Mouse (Mus musculus): Measurements from ENCODE around the gene Trpc4ap. TPM values are rescaled to one million over a fixed set of nuclear protein-coding genes. Genes with fewer than 3 reads are reported as not detected.
"Not testable (repeated sequence)": the region's sequence is repeated elsewhere in the genome, so short reads cannot be mapped to it uniquely, and the experiment has no call there.

Gene Trpc4ap
- polyA plus RNA-seq, 1 experiment from 2014 or later: 99.3 TPM

DNA sequence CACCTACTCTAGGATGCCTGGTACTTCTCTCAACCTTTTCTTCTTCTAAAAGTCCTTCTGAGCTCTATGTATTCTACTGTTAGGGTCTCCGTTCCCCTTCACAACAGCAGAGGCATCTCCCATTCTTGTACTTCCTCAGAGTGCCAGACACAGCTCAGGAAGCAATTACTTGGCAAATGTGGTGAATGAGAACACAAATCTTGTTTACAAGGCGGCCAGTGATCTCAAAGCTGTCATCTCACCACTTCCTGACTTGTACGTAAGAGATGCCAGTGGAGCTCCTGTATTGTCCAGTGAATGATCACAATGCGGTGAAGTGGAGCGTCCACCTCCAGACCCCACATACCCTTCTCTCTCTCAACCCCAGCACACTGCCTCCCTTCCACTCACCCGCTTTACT, 32.3 kb upstream of the Trpc4ap start:
- Histone ChIP-seq H3K9me3 (ENCODE audit: control insufficient read depth, low read length) (no peaks in the 10 kb centered on the region), H3K27ac (ENCODE audit: low read length) (no peak overlapping the region), H3K4me1 (ENCODE audit: control insufficient read depth, insufficient read depth, low read length) (peaks cover 10% of the 10 kb centered on the region; the same call in 1 of the 2 replicates), H3K4me2 (ENCODE audit: low read depth, low read length) (no peak overlapping the region), H3K9ac (ENCODE audit: low read depth, low read length) (no peak overlapping the region), H3K4me3 (ENCODE audit: low read length) (no peak overlapping the region), H3K27me3 (replicated peaks; ENCODE audit: control insufficient read depth, insufficient read depth, low read length) (no peaks in the 10 kb centered on the region), H3K36me3 (ENCODE audit: control insufficient read depth, insufficient read depth, low read length) (no peaks in the 10 kb centered on the region)
- WGBS: 84% methylated on average over 6 of the region's 6 CpGs
- ATAC-seq: no peak

DNA sequence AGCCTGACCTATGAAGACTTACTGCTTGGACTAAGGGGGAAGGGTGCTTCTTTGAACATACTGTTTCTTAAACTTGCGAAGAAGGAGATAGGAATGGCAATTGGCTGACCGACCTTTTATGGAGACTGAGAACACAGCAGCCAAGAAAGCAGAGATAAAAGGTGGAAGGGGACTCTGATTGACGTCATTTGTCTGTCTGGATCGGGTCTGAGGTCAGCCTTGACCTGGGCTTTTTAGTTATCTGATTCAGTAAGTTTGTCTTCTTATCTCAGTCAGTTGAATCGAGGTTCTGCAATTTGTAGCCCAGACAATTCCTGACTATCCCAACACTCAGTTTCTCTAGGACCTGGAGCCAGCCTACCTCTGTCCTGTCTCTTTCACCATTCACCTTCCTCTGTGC, 31.9 kb upstream of the Trpc4ap start:
- WGBS: 70% methylated on average over 5 of the region's 5 CpGs

DNA sequence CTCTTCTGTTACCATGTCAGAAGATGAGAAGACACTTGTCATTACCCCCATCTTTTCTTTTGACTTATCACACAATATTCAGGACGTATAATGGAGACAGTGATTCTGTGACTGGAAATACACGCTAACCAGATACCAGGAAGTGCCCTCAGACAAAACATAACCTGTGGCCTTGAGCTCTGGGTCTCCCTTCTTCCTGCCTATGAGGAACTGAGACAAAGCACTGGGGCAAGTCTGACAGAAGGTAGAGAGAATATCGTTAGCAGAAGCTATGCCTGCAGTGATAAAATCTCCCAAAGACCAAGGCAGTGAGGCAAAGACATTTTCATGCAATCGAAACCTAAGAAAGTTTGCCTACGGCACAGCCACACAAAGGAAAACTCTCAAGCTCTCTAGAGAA, 28.4 kb upstream of the Trpc4ap start:
- H3K9ac ChIP-seq (ENCODE audit: low read depth, low read length): no peak overlapping the region
- H3K27me3 ChIP-seq (replicated peaks; ENCODE audit: control insufficient read depth, insufficient read depth, low read length): no peaks in the 10 kb centered on the region
- H3K4me2 ChIP-seq (ENCODE audit: low read depth, low read length): no peak overlapping the region
- ATAC-seq: no peak
- H3K36me3 ChIP-seq (ENCODE audit: control insufficient read depth, insufficient read depth, low read length): no peaks in the 10 kb centered on the region
- no peaks in the 10 kb centered on the region for H3K9me3 ChIP-seq (ENCODE audit: control insufficient read depth, low read length)
- H3K4me3 ChIP-seq (ENCODE audit: low read length): no peak overlapping the region
- WGBS: 70% methylated on average over 5 of the region's 5 CpGs
- H3K27ac ChIP-seq (ENCODE audit: low read length): no peak overlapping the region
- H3K4me1 ChIP-seq (ENCODE audit: control insufficient read depth, insufficient read depth, low read length): 0 out of 2 replicates have a peak, but pooled peaks cover 2% of the 10 kb centered on the region

More for the DNA sequence above, 31.9 kb upstream of the Trpc4ap start:
- Histone ChIP-seq H3K27ac (ENCODE audit: low read length) (no peak overlapping the region), H3K9me3 (ENCODE audit: control insufficient read depth, low read length) (no peaks in the 10 kb centered on the region), H3K4me1 (ENCODE audit: control insufficient read depth, insufficient read depth, low read length) (peaks cover 10% of the 10 kb centered on the region; the same call in 1 of the 2 replicates), H3K4me2 (ENCODE audit: low read depth, low read length) (no peak overlapping the region), H3K27me3 (replicated peaks; ENCODE audit: control insufficient read depth, insufficient read depth, low read length) (no peaks in the 10 kb centered on the region), H3K36me3 (ENCODE audit: control insufficient read depth, insufficient read depth, low read length) (no peaks in the 10 kb centered on the region), H3K4me3 (ENCODE audit: low read length) (no peak overlapping the region), H3K9ac (ENCODE audit: low read depth, low read length) (no peak overlapping the region)
- no peak for ATAC-seq

DNA sequence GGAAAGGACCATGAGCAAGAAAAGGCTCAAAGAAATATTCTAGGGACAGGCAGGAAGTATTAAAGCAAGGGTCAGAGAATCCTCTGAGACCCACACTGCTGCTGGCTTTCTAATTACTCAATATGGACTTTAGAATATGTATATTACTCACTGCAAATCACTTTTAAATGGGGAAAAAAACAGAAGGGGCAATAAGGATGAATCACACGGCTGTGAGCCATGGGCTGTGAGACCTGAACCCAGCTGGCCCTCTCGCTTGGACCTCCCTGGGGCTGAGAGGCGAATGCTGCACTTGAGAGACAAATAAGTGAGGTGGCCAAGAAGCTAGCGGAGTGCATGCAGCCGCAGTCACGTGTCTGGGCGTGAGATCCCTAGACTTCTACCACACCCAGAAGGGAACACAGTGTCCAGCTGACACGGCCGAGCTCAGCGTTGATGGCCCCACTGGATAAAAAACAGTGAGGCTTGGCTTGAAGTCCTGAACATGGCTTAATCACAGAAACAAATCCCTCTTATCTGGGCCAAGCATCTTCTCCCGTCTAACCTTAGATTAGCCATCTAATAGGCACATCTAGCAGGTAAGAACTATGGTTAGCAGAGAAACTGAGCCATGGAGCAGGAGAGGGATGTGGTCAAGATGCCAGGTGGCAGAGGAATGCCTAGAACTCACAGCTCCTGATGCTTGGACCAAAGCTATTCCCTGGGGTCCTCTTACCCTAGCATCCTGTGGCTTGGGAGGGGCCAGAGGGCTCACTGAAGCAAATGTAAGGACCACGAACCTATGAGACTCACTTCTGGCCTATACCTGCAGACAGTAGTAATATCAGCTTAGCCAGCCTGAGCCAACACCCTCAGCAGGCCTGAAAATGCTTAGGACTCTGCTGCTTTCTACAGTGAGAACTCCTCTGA, 25.2 kb upstream of the Trpc4ap start:
- 0 out of 2 replicates have a peak, but pooled peaks cover 2% of the 10 kb centered on the region for H3K4me1 ChIP-seq (ENCODE audit: control insufficient read depth, insufficient read depth, low read length)
- H3K36me3 ChIP-seq (ENCODE audit: control insufficient read depth, insufficient read depth, low read length): no peaks in the 10 kb centered on the region
- H3K9me3 ChIP-seq (ENCODE audit: control insufficient read depth, low read length): no peaks in the 10 kb centered on the region
- no peaks in the 10 kb centered on the region for H3K27me3 ChIP-seq (replicated peaks; ENCODE audit: control insufficient read depth, insufficient read depth, low read length)
- ATAC-seq: peak; percentile 76
- no peak overlapping the region for H3K9ac ChIP-seq (ENCODE audit: low read depth, low read length)
- no peak overlapping the region for H3K4me3 ChIP-seq (ENCODE audit: low read length)
- no peak overlapping the region for H3K27ac ChIP-seq (ENCODE audit: low read length)
- WGBS: 82% methylated on average over 12 of the region's 12 CpGs
- H3K4me2 ChIP-seq (ENCODE audit: low read depth, low read length): no peak overlapping the region

DNA sequence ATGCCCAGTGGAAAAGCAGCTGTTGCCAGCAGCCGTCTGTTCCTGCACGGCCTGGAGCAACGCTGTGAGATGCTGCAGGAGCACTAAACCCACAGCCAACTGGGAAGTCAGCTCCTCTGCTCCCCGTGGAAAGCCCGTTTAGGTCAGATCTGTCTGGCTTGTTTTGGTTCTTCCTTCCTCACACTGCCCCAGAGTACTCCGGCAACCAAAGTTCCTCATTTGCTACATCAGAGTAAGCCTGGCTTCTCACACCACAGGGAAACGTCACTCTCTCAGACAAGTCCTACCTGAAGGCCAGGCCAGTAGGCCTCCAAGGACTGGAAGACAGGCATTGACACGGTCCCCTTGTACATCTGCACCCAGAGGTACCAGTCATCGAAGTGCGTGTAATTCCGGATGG, 18.4 kb upstream of the Trpc4ap start:
- Histone ChIP-seq H3K27me3 (replicated peaks; ENCODE audit: control insufficient read depth, insufficient read depth, low read length) (no peaks in the 10 kb centered on the region), H3K27ac (ENCODE audit: low read length) (no peak overlapping the region), H3K4me2 (ENCODE audit: low read depth, low read length) (no peak overlapping the region), H3K36me3 (ENCODE audit: control insufficient read depth, insufficient read depth, low read length) (0 out of 2 replicates have a peak, but pooled peaks cover 3% of the 10 kb centered on the region), H3K9ac (ENCODE audit: low read depth, low read length) (no peak overlapping the region), H3K9me3 (ENCODE audit: control insufficient read depth, low read length) (no peaks in the 10 kb centered on the region), H3K4me1 (ENCODE audit: control insufficient read depth, insufficient read depth, low read length) (peaks cover 3% of the 10 kb centered on the region; the same call in 1 of the 2 replicates), H3K4me3 (ENCODE audit: low read length) (no peak overlapping the region)
- no peak for ATAC-seq
- WGBS: 81% methylated on average over 11 of the region's 11 CpGs

DNA sequence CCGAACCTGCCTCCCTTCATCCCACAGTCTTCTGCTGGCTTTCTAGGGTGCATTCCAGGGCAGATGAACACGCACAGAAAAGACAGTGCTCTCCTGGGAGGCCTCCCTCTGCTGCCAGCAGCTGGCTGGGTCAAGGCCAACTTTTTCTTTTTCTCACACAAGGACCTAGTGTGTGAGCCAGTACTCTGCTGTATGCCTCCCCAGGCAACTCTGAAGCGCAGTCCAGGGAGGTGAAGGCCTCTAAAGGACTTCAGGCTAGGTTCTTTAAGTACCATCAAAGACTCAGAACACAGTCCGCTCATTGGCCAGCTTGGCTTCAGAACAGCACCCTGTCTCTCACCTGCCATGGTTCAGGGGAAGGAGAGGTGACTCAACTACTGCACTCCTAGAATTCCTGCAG, 15.1 kb upstream of the Trpc4ap start:
- H3K4me1 ChIP-seq (ENCODE audit: control insufficient read depth, insufficient read depth, low read length): peaks cover 3% of the 10 kb centered on the region; the same call in 1 of the 2 replicates
- H3K36me3 ChIP-seq (ENCODE audit: control insufficient read depth, insufficient read depth, low read length): 0 out of 2 replicates have a peak, but pooled peaks cover 3% of the 10 kb centered on the region
- ATAC-seq: no peak
- H3K27me3 ChIP-seq (replicated peaks; ENCODE audit: control insufficient read depth, insufficient read depth, low read length): no peaks in the 10 kb centered on the region
- H3K9me3 ChIP-seq (ENCODE audit: control insufficient read depth, low read length): no peaks in the 10 kb centered on the region
- no peak overlapping the region for H3K4me2 ChIP-seq (ENCODE audit: low read depth, low read length)
- no peak overlapping the region for H3K9ac ChIP-seq (ENCODE audit: low read depth, low read length)
- 75% methylated on average over 4 of the region's 4 CpGs for WGBS
- no peak overlapping the region for H3K4me3 ChIP-seq (ENCODE audit: low read length)
- H3K27ac ChIP-seq (ENCODE audit: low read length): no peak overlapping the region

DNA sequence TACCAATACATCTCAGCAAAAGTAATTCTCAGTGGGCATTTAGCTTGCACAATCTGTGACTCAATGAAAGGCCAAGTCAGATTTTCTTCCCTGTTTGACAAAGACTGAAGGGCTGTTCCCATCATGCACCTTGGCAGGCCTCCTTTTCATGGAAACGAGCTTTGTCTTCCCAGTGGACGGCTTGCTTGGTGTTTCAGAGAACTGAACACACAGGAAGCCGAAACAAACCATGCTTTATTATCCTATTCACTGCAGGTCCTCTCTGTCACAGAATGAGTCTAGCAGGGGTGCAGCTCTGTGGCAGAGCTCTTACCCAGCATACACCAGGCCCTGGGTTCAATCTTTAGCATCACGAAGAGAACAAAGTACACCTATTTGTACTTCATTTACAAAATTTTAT, 11.4 kb upstream of the Trpc4ap start:
- ATAC-seq: no peak

DNA sequence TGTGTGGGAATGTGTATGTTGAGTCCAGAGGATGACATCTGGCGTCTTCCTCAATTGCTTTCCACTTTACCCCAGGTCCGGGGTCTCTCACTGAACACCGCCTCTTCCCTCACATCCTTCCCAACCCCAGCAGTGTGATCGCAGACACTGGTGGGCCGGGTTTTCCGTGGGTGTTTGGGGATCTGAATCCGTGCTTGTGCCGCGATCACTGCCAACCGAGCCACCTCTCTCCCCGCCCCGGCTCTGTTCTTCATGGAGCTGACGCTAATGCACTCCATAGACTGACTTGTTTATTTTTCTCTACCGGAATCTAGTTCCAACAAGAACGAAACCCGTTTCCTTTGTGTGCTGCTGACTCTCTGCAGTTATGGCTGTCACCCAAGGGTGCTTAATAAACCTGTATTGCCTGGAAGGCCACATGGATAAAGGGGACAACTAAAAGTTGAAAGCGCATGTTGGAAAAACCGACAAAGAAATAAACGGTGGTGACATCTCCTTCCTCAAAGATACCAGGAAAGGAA, 9.3 kb upstream of the Trpc4ap start:
- no peak overlapping the region for H3K27ac ChIP-seq (ENCODE audit: low read length)
- WGBS: 82% methylated on average over 19 of the region's 19 CpGs
- H3K27me3 ChIP-seq (replicated peaks; ENCODE audit: control insufficient read depth, insufficient read depth, low read length): no peaks in the 10 kb centered on the region
- no peak for ATAC-seq
- H3K4me1 ChIP-seq (ENCODE audit: control insufficient read depth, insufficient read depth, low read length): no peaks in the 10 kb centered on the region
- no peaks in the 10 kb centered on the region for H3K36me3 ChIP-seq (ENCODE audit: control insufficient read depth, insufficient read depth, low read length)
- H3K4me3 ChIP-seq (ENCODE audit: low read length): no peak overlapping the region
- H3K4me2 ChIP-seq (ENCODE audit: low read depth, low read length): no peak overlapping the region
- no peaks in the 10 kb centered on the region for H3K9me3 ChIP-seq (ENCODE audit: control insufficient read depth, low read length)
- H3K9ac ChIP-seq (ENCODE audit: low read depth, low read length): no peak overlapping the region

More for the DNA sequence above, 11.4 kb upstream of the Trpc4ap start:
- Histone ChIP-seq H3K9ac (ENCODE audit: low read depth, low read length) (no peak overlapping the region), H3K4me2 (ENCODE audit: low read depth, low read length) (no peak overlapping the region), H3K27me3 (replicated peaks; ENCODE audit: control insufficient read depth, insufficient read depth, low read length) (no peaks in the 10 kb centered on the region), H3K4me1 (ENCODE audit: control insufficient read depth, insufficient read depth, low read length) (peaks cover 3% of the 10 kb centered on the region; the same call in 1 of the 2 replicates), H3K9me3 (ENCODE audit: control insufficient read depth, low read length) (no peaks in the 10 kb centered on the region), H3K36me3 (ENCODE audit: control insufficient read depth, insufficient read depth, low read length) (0 out of 2 replicates have a peak, but pooled peaks cover under 1% of the 10 kb centered on the region), H3K27ac (ENCODE audit: low read length) (no peak overlapping the region), H3K4me3 (ENCODE audit: low read length) (no peak overlapping the region)
- 63% methylated on average over 4 of the region's 4 CpGs for WGBS

DNA sequence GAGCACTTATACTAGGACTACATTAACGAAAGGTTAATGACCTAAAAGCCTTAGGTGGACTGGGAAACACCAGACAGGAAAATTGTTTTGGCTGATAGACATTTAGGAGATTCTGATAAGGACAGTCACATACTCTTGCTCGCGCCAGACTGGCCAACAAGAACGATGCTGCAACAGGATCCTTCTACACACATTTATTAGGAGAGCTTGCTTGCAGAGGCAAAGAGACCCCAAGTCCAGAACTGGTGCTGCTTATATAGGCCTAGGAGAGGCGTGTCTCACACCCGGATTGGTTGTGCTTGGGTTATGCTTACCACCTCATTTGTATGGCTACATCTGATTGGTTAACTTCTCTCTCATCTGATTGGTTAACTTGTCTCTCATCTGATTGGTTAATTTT, 6.3 kb upstream of the Trpc4ap start:
- not testable (repeated sequence) for H3K36me3 ChIP-seq (ENCODE audit: control insufficient read depth, insufficient read depth, low read length); H3K27me3 ChIP-seq (replicated peaks; ENCODE audit: control insufficient read depth, insufficient read depth, low read length); H3K9me3 ChIP-seq (ENCODE audit: control insufficient read depth, low read length); ATAC-seq; H3K4me3 ChIP-seq (ENCODE audit: low read length); H3K9ac ChIP-seq (ENCODE audit: low read depth, low read length); H3K4me1 ChIP-seq (ENCODE audit: control insufficient read depth, insufficient read depth, low read length); H3K27ac ChIP-seq (ENCODE audit: low read length); H3K4me2 ChIP-seq (ENCODE audit: low read depth, low read length)
- 90% methylated on average over 6 of the region's 6 CpGs for WGBS
